ENCODE assay signal across 15 mouse cellular contexts in genomic region chr2:28402128-28402527, GRCm38 (mm10). TPM values are rescaled to one million over a fixed set of nuclear protein-coding genes. Genes with fewer than 3 reads are reported as not detected.
DNase-seq lines count a peak whose midpoint lies in the region; ATAC-seq and TF ChIP-seq lines count a peak whose summit lies in the region.
"Had no signal": no experiment of that assay in that cellular context is flagged by ENCODE, and none has a peak within 500 bp of the region (broad histone marks: within the 10 kb centered on the region; RNA-seq: fewer than 3 reads in every experiment).

No protein-coding gene starts in this region.

- H3K27ac ChIP-seq in layer of hippocampus, adult 2 months = peak overlapping the region; percentile 14; the same call in 1 of the 2 replicates
- peak overlapping the region; percentile 35; the same call in 1 of the 2 replicates for H3K27ac ChIP-seq in bone marrow, adult 2 months (ENCODE audit: control insufficient read depth, insufficient read depth, low read depth, low read length, poor library complexity)
- H3K27ac ChIP-seq: intestine, embryonic 15.5 days; left cerebral cortex, adult 2 months; limb, embryonic 15.5 days had no signal

- H3K4me1 ChIP-seq in bone marrow, adult 2 months (ENCODE audit: control insufficient read depth, insufficient read depth, low read length) = peaks cover 7% of the 10 kb centered on the region
- H3K4me1 ChIP-seq: intestine, embryonic 15.5 days had no signal

- TF ChIP-seq CTCF in layer of hippocampus, adult 2 months (conservative IDR thresholded peaks at IDR 0.05) = no peak
- TF ChIP-seq CTCF in bone marrow, adult 2 months (IDR thresholded peaks at IDR 0.05; ENCODE audit: control insufficient read depth, insufficient read depth, low read length) = no peak

- no peak for DNase-seq in layer of hippocampus, adult 2 months (ENCODE audit: low spot score in 2 of 2)
- no peak for DNase-seq in layer of hippocampus, adult 9-10 months (ENCODE audit: low spot score)
- DNase-seq in B cell, adult 2 months = peak; percentile 9 to 29
- DNase-seq in urinary bladder, postnatal 14 days (ENCODE audit: low spot score) = no peak
- DNase-seq: cerebellum, adult 9-10 months; right cerebral cortex, postnatal 4 days; thymus, postnatal 25 days had no signal

- H3K4me3 ChIP-seq in layer of hippocampus, adult 2 months = no peak overlapping the region
- no peak overlapping the region for H3K4me3 ChIP-seq in bone marrow, adult 2 months (replicated peaks; ENCODE audit: control insufficient read depth, low read depth, low read length)
- H3K4me3 ChIP-seq: erythroblast, embryonic 14.5 days; intestine, embryonic 15.5 days; left cerebral cortex, adult 2 months; limb, embryonic 15.5 days had no signal

- TF ChIP-seq POLR2A in bone marrow, adult 2 months (IDR thresholded peaks at IDR 0.05; ENCODE audit: borderline replicate concordance, control insufficient read depth, low read depth, low read length) = no peak

- peak; percentile 71 for ATAC-seq in megakaryocyte, adult 5-6 weeks (ENCODE audit: poor library complexity, severe bottlenecking)
- no peak for ATAC-seq in activated CD4-positive, CD25-positive, alpha-beta regulatory T cell, adult 4 months
- ATAC-seq: Patski had no signal

RNA-seq across cellular contexts. Expression of gene Ppp1r26, which starts 44.5 kb away (rescaled TPM):
- 10 to 100 TPM; 14.5 to 17.3 TPM for total RNA-seq in layer of hippocampus, adult 2 months (2021)
- 0.29 and 0.45 TPM in 2 replicates for polyA plus RNA-seq in bone marrow, adult 2 months (2011; ENCODE audit: insufficient read depth, insufficient read length, low replicate concordance, missing spikeins)
- 0.21 and 0.29 TPM in 2 replicates for total RNA-seq in megakaryocyte, adult 5-6 weeks (2015)
- total RNA-seq in megakaryocyte, adult 5-6 weeks (2017) = 0.37 and 0.40 TPM in 2 replicates
- polyA plus RNA-seq in activated CD4-positive, CD25-positive, alpha-beta regulatory T cell, adult 4 months (2017; shearing (Covaris generic)) = under 1 TPM in 1 of 2 experiments, not detected in 1; 0.08 TPM
- polyA plus RNA-seq: erythroblast, embryonic 14.5 days had no signal

Comparison
In these comparisons a context has a peak if more than half of its experiments do, and no peak if none do; other contexts are left out.
1. DNase-seq: peak in B cell, adult 2 months (2 of 2); none in layer of hippocampus, adult 2 months (0 of 2), layer of hippocampus, adult 9-10 months (single experiment) and urinary bladder, postnatal 14 days (single experiment).
2. RNA of gene Ppp1r26, which starts 44.5 kb away (total RNA-seq): 14.5 to 17.3 TPM in layer of hippocampus, adult 2 months; 0.21 to 0.40 TPM in megakaryocyte, adult 5-6 weeks; every median in the first group is over 10 times any median in the second.